In the genomic region with DNA sequence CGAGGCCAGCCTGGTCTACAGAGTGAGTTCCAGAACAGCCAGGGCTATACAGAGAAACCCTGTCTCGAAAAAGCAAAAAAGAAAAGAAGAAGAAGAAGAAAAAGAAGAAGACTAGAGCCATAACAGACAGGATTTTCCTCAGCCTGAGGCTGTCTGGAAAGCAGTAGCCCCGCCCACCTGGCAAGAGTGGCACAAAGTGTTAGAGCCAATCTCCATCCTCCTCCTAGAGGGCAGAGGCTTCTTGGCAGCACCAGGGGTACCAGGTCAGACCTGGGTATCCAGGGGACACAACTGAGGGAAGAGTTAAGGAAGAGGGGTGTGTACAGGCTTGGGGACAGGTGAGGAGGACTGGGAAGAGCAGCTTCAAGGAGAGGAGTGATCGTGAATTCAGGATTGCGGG, we compare ENCODE assay signal across 37 mouse cellular contexts. TPM values are rescaled to one million over a fixed set of nuclear protein-coding genes. Genes with fewer than 3 reads are reported as not detected.
"Had no signal": no experiment of that assay in that cellular context is flagged by ENCODE, and none has a peak within 500 bp of the region (broad histone marks: within the 10 kb centered on the region; RNA-seq: fewer than 3 reads in every experiment).

No protein-coding gene starts in this region.

- H3K9me3 ChIP-seq: heart, embryonic 10.5 days; heart, embryonic 12.5 days; hindbrain, embryonic 13.5 days; hindbrain, embryonic 15.5 days; kidney, embryonic 15.5 days; limb, embryonic 10.5 days; limb, embryonic 12.5 days had no signal

- H3K36me3 ChIP-seq: heart, embryonic 10.5 days; heart, embryonic 12.5 days; hindbrain, embryonic 13.5 days; hindbrain, embryonic 15.5 days; kidney, embryonic 15.5 days; limb, embryonic 10.5 days; limb, embryonic 12.5 days had no signal

- H3K4me3 ChIP-seq: gastrocnemius, adult 2 months; heart, embryonic 10.5 days; heart, embryonic 12.5 days; hindbrain, embryonic 13.5 days; hindbrain, embryonic 15.5 days; kidney, embryonic 15.5 days; layer of hippocampus, adult 2 months; left cerebral cortex, adult 2 months; limb, embryonic 10.5 days; limb, embryonic 12.5 days had no signal

- H3K9ac ChIP-seq: heart, embryonic 12.5 days; hindbrain, embryonic 13.5 days; hindbrain, embryonic 15.5 days; kidney, embryonic 15.5 days; limb, embryonic 12.5 days had no signal

- H3K27me3 ChIP-seq: hindbrain, embryonic 13.5 days; hindbrain, embryonic 15.5 days; kidney, embryonic 15.5 days; limb, embryonic 12.5 days had no signal

- DNase-seq: gastrocnemius, adult 2 months; gastrocnemius, postnatal 10 days; gastrocnemius, postnatal 25 days; heart, adult 18-20 months; heart, postnatal 14 days; heart, postnatal 36 days; kidney, adult 11 months; kidney, adult 2 months; kidney, adult 9 months; kidney, postnatal 10 days; kidney, postnatal 4 days; liver had no signal

- H3K27ac ChIP-seq: gastrocnemius, adult 2 months; heart, embryonic 10.5 days; hindbrain, embryonic 13.5 days; hindbrain, embryonic 15.5 days; hindbrain, postnatal 0 days; kidney, embryonic 15.5 days; layer of hippocampus, adult 2 months; left cerebral cortex, adult 2 months; limb, embryonic 10.5 days; limb, embryonic 12.5 days had no signal

- H3K4me1 ChIP-seq: heart, embryonic 12.5 days; hindbrain, embryonic 13.5 days; hindbrain, embryonic 15.5 days; kidney, embryonic 15.5 days had no signal

RNA-seq across cellular contexts. Expression of gene Trcg1, which starts 1.3 kb away (rescaled TPM):
- total RNA-seq: gastrocnemius, adult 2 months; gastrocnemius, postnatal 10 days; gastrocnemius, postnatal 25 days; gastrocnemius, postnatal 4 days; heart, adult 18-20 months; heart, adult 8-10 months; heart, postnatal 14 days; heart, postnatal 36 days; hematopoietic stem cell, adult 5-6 weeks; hindbrain, postnatal 0 days; layer of hippocampus, adult 2 months; layer of hippocampus, postnatal 10 days; layer of hippocampus, postnatal 25 days; left cerebral cortex, adult 2 months; left cerebral cortex, postnatal 14 days; left cerebral cortex, postnatal 36 days had no signal
- polyA plus RNA-seq: frontal cortex, adult 2 months; heart, embryonic 10.5 days; heart, embryonic 12.5 days; heart, embryonic 14.5 days; heart, embryonic 16.5 days; hindbrain, embryonic 11.5 days; hindbrain, embryonic 13.5 days; hindbrain, embryonic 15.5 days; hindbrain, postnatal 0 days; intestine, embryonic 14.5 days; intestine, embryonic 16.5 days; kidney, adult 2 months; kidney, embryonic 15.5 days; limb, embryonic 10.5 days; limb, embryonic 12.5 days; limb, embryonic 14.5 days; liver, embryonic 11.5 days had no signal
